Mouse (Mus musculus) embryo, embryonic 11.5 days (tissue): ENCODE measurements around the gene Pdia3.
"Not testable (repeated sequence)": the region's sequence is repeated elsewhere in the genome, so short reads cannot be mapped to it uniquely, and the experiment has no call there.

Experiments used
- DNase-seq: peaks from one replicate; pipeline ENCODE4 v3.0.0-alpha.2; 2012; ENCODE audit warnings: low read depth, low spot score

The Pdia3 gene

GRCm38 (mm10) chr2:121477491-121478266 is 64.1 kb downstream of the Pdia3 start:
- no peak for DNase-seq

DNA sequence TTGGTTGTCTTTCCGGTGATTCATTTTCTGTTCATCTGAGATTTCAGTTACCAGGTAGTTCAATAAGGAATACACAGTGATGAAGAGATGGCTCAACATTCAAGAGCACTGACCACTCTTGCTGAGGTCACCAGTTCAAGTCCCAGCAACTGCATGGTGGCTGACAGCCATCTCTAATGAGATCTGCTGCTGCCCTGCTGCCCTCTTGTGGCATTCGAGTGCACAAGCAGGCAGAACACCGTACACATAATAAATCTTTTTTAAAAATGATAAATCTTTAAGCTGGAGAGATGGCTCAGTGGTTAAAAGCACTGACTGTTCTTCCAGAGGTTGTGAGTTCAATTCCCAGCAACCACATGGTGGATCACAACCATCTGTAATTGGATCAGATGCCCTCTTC is 66.9 kb downstream of the Pdia3 start:
- DNase-seq: no peak

DNA sequence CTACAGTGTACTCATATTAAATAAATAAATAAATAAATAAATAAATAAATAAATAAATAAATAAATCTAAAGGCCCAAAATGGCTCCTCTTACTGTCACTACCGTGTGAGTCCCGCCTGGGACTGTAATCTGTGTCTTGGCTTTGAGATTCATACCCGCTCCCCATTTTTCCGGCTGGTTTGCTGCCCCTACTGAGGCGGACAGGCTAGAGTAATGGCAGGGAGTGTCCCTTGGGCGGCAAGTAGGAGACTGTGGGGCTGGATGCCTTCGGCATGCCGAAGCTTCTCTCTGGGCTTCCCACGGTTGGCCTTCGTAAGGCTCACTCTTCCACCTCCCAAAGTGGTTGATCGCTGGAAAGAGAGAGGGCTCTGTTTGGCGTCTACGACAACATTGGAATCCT is 67.3 kb downstream of the Pdia3 start:
- not testable (repeated sequence) for DNase-seq

- no peak for DNase-seq
These were observed 70.0 kb downstream of the Pdia3 start for GRCm38 (mm10) chr2:121483576-121483975.

DNA sequence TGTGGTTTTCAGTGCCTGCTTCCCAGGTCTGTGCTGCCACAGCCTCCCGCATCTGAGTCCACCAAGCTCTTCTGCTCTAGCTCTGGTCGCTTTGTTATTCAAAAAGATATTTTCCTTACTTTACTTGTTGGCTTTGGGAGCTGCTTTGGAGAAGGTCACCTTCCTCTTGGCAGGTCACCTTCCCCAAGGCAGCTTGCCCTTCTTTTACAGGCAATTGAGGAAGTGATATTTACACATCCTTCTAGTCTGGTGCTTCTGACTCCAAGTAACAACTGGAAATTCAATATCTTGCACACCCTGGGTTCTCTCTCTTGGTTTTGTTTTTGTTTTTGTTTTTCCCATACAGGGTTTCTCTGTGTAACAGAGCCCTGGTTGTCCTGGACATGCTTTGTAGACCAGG is 70.8 kb downstream of the Pdia3 start:
- not testable (repeated sequence) for DNase-seq
